Mouse (Mus musculus): ENCODE data around the gene Raf1.

- TF ChIP-seq POLR2A (IDR thresholded peaks at IDR 0.05; ENCODE audit: insufficient read depth, low read depth, low read length) = no peak
- TF ChIP-seq CTCF (IDR thresholded peaks at IDR 0.05) = no peak
- no peak for TF ChIP-seq EP300 (IDR thresholded peaks at IDR 0.05; ENCODE audit: insufficient read depth, low read depth, low read length)
Measured at GRCm38 (mm10) chr6:115684851-115685646, 8.6 kb upstream of the Raf1 start.
